Mouse (Mus musculus): ENCODE data around the gene Peli2.

DNA sequence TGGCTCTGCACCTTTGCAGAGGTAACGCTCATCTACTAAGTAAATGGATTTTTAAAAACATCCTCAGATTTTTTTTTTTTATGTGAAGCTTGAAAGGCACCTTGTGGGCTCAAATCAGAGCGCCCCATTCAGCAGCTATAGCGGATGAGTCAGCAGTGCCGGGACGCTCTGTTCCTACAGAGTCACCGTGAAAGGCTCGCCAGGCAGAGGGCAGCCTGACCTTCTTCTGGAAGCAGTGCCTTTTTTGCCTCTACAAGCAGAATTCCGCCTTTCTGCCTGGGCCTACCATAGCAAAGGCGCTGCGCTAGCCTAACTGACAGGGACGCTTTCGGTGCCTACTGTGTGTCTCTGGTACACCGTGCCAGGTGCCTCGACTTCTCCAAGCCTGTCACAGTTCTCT is 41.8 kb downstream of the Peli2 start:
- no peak for TF ChIP-seq EP300 (IDR thresholded peaks at IDR 0.05)
- TF ChIP-seq CTCF (IDR thresholded peaks at IDR 0.05): no peak
